Mouse (Mus musculus) hindbrain, embryonic 10.5 days (tissue): ENCODE results near the gene Sycp2l. TPM values are rescaled to one million over a fixed set of nuclear protein-coding genes. Genes with fewer than 3 reads are reported as not detected.

Experiments
- DNase-seq: peaks from one replicate; pipeline ENCODE4 v3.0.0-alpha.2; 2017; ENCODE audit warnings: low spot score
- H3K27ac ChIP-seq: fragments of 300-500 bp; sonication (generic); 2 replicates; pipeline ENCODE4 v1.5.1; 2016; ENCODE audit warnings: mild to moderate bottlenecking, moderate library complexity
- H3K27me3 ChIP-seq: fragments of 300-500 bp; sonication (generic); 2 replicates; pipeline ENCODE4 v1.6.1; 2016; ENCODE audit warnings: mild to moderate bottlenecking; ENCODE audit not compliant: poor library complexity, insufficient read depth, severe bottlenecking
- H3K36me3 ChIP-seq: fragments of 300-500 bp; sonication (generic); 2 replicates; pipeline ENCODE4 v1.6.1; 2016; ENCODE audit warnings: mild to moderate bottlenecking, moderate library complexity
- H3K4me1 ChIP-seq: fragments of 300-500 bp; sonication (generic); replicated peaks from 2 replicates; pipeline ENCODE4 v1.6.1; 2016; ENCODE audit warnings: mild to moderate bottlenecking
- H3K4me3 ChIP-seq: fragments of 300-500 bp; sonication (generic); 2 replicates; pipeline ENCODE4 v1.5.1; 2016; ENCODE audit warnings: mild to moderate bottlenecking, moderate library complexity
- H3K9me3 ChIP-seq: fragments of 300-500 bp; sonication (generic); 2 replicates; pipeline ENCODE4 v1.6.1; 2016; ENCODE audit warnings: mild to moderate bottlenecking, moderate library complexity
- WGBS: fragments of 180-500 bp; shearing (Covaris S2); methylation state at CpG from one replicate; pipeline ENCODE4 v1.1.7; 2016; 5-methylcytosine and 5-hydroxymethylcytosine counted together
- polyA plus RNA-seq: library from polyadenylated mRNA; unstranded; fragments of >200 nt; fragmentation: Nextera tagmentation; extraction: Ambion mirVana; gene quantifications from 2 replicates; pipeline ENCODE4 v1.2.1, GENCODE M21; 2016

Gene Sycp2l
- polyA plus RNA-seq, 1 experiment from 2014 or later, result not detected

- DNase-seq, result no peak
- H3K9me3 ChIP-seq, result no peaks in the 10 kb centered on the region
- WGBS, result 87% methylated on average over 10 of the region's 10 CpGs
- no peak overlapping the region for H3K4me3 ChIP-seq
- no peaks in the 10 kb centered on the region for H3K27me3 ChIP-seq
- H3K36me3 ChIP-seq, result no peaks in the 10 kb centered on the region
- peaks cover 13% of the 10 kb centered on the region for H3K4me1 ChIP-seq
- H3K27ac ChIP-seq, result no peak overlapping the region
Measured at GRCm38 (mm10) chr13:41094160-41094559, 19.9 kb upstream of the Sycp2l start.

GRCm38 (mm10) chr13:41097324-41098058 lies 16.6 kb upstream of the Sycp2l start:
- no peak for DNase-seq

GRCm38 (mm10) chr13:41098325-41098724 lies 15.8 kb upstream of the Sycp2l start:
- H3K27me3 ChIP-seq, result no peaks in the 10 kb centered on the region
- WGBS, result 89% methylated on average over 15 of the region's 15 CpGs
- no peak overlapping the region for H3K27ac ChIP-seq
- no peak for DNase-seq
- H3K4me1 ChIP-seq, result no peaks in the 10 kb centered on the region
- no peaks in the 10 kb centered on the region for H3K9me3 ChIP-seq
- no peak overlapping the region for H3K4me3 ChIP-seq
- no peaks in the 10 kb centered on the region for H3K36me3 ChIP-seq

More at GRCm38 (mm10) chr13:41097324-41098058, 16.6 kb upstream of the Sycp2l start:
- Histone ChIP-seq H3K27me3 (no peaks in the 10 kb centered on the region), H3K4me1 (peaks cover 3% of the 10 kb centered on the region; the same call in 1 of the 2 replicates), H3K36me3 (no peaks in the 10 kb centered on the region), H3K9me3 (no peaks in the 10 kb centered on the region), H3K27ac (no peak overlapping the region), H3K4me3 (no peak overlapping the region)
- 82% methylated on average over 16 of the region's 16 CpGs for WGBS

GRCm38 (mm10) chr13:41100031-41100430 lies 14.1 kb upstream of the Sycp2l start:
- Histone ChIP-seq H3K27ac (no peak overlapping the region), H3K4me3 (no peak overlapping the region), H3K36me3 (no peaks in the 10 kb centered on the region), H3K9me3 (no peaks in the 10 kb centered on the region), H3K27me3 (no peaks in the 10 kb centered on the region), H3K4me1 (no peaks in the 10 kb centered on the region)
- whole genome bisulfite sequencing, result 82% methylated on average over 2 of the region's 2 CpGs
- no peak for DNase-seq

GRCm38 (mm10) chr13:41103841-41104525 lies 10.1 kb upstream of the Sycp2l start:
- Histone ChIP-seq H3K4me1 (no peaks in the 10 kb centered on the region), H3K9me3 (no peaks in the 10 kb centered on the region), H3K27ac (no peak overlapping the region), H3K4me3 (no peak overlapping the region), H3K36me3 (no peaks in the 10 kb centered on the region), H3K27me3 (no peaks in the 10 kb centered on the region)
- 74% methylated on average over 12 of the region's 12 CpGs for WGBS
- DNase-seq, result no peak

GRCm38 (mm10) chr13:41105541-41105940 lies 8.6 kb upstream of the Sycp2l start:
- no peak for DNase-seq
- 91% methylated on average over 13 of the region's 13 CpGs for WGBS
- no peaks in the 10 kb centered on the region for H3K9me3 ChIP-seq
- H3K36me3 ChIP-seq, result no peaks in the 10 kb centered on the region
- H3K4me1 ChIP-seq, result no peaks in the 10 kb centered on the region
- H3K27me3 ChIP-seq, result peaks cover 5% of the 10 kb centered on the region; the same call in 1 of the 2 replicates
- H3K27ac ChIP-seq, result no peak overlapping the region
- H3K4me3 ChIP-seq, result no peak overlapping the region

- Histone ChIP-seq H3K4me1 (peaks cover 9% of the 10 kb centered on the region), H3K36me3 (no peaks in the 10 kb centered on the region), H3K27ac (no peak within 1 kb of the TSS), H3K9me3 (no peaks in the 10 kb centered on the region), H3K4me3 (no peak within 1 kb of the TSS), H3K27me3 (peaks cover 44% of the 10 kb centered on the region)
- 77% methylated on average over 3 of the region's 3 CpGs for WGBS
- DNase-seq, result no peak
Measured at GRCm38 (mm10) chr13:41110935-41111334, 3.2 kb upstream of the Sycp2l start, which contains the start of gene Gcm2. Gene Gcm2, minus strand, starts transcription at chr13:41111035.

GRCm38 (mm10) chr13:41119152-41119945 lies 5.2 kb downstream of the Sycp2l start:
- 50% methylated on average over 9 of the region's 9 CpGs for WGBS
- Histone ChIP-seq H3K4me3 (no peak overlapping the region), H3K9me3 (no peaks in the 10 kb centered on the region), H3K36me3 (no peaks in the 10 kb centered on the region), H3K27me3 (peaks cover 13% of the 10 kb centered on the region), H3K4me1 (peaks cover 2% of the 10 kb centered on the region), H3K27ac (no peak overlapping the region)
- DNase-seq, result no peak

GRCm38 (mm10) chr13:41123666-41124225 lies 9.6 kb downstream of the Sycp2l start:
- no peaks in the 10 kb centered on the region for H3K9me3 ChIP-seq
- H3K27ac ChIP-seq, result no peak overlapping the region
- no peaks in the 10 kb centered on the region for H3K4me1 ChIP-seq
- DNase-seq, result no peak
- H3K4me3 ChIP-seq, result no peak overlapping the region
- H3K27me3 ChIP-seq, result no peaks in the 10 kb centered on the region
- WGBS, result 84% methylated on average over 6 of the region's 6 CpGs
- H3K36me3 ChIP-seq, result no peaks in the 10 kb centered on the region

- H3K4me3 ChIP-seq, result no peak overlapping the region
- no peaks in the 10 kb centered on the region for H3K4me1 ChIP-seq
- 89% methylated on average over 8 of the region's 8 CpGs for WGBS
- no peaks in the 10 kb centered on the region for H3K36me3 ChIP-seq
- H3K27ac ChIP-seq, result no peak overlapping the region
- no peaks in the 10 kb centered on the region for H3K9me3 ChIP-seq
- H3K27me3 ChIP-seq, result no peaks in the 10 kb centered on the region
- DNase-seq, result no peak
Measured at GRCm38 (mm10) chr13:41128326-41128725, 14.2 kb downstream of the Sycp2l start.

- no peak overlapping the region for H3K27ac ChIP-seq
- H3K4me3 ChIP-seq, result no peak overlapping the region
- H3K36me3 ChIP-seq, result no peaks in the 10 kb centered on the region
- no peaks in the 10 kb centered on the region for H3K4me1 ChIP-seq
- no peak for DNase-seq
- no peaks in the 10 kb centered on the region for H3K9me3 ChIP-seq
- 89% methylated on average over 8 of the region's 8 CpGs for whole genome bisulfite sequencing
- H3K27me3 ChIP-seq, result no peaks in the 10 kb centered on the region
Measured at GRCm38 (mm10) chr13:41129061-41129460, 15.0 kb downstream of the Sycp2l start.

GRCm38 (mm10) chr13:41134901-41135300 lies 20.8 kb downstream of the Sycp2l start:
- Histone ChIP-seq H3K27me3 (no peaks in the 10 kb centered on the region), H3K27ac (no peak overlapping the region), H3K4me1 (no peaks in the 10 kb centered on the region), H3K4me3 (no peak overlapping the region), H3K9me3 (no peaks in the 10 kb centered on the region), H3K36me3 (no peaks in the 10 kb centered on the region)
- DNase-seq, result peak; percentile 68
- 9% methylated on average over 6 of the region's 6 CpGs for WGBS
